Mouse (Mus musculus): ENCODE data around the gene Esd. TPM values are rescaled to one million over a fixed set of nuclear protein-coding genes. Genes with fewer than 3 reads are reported as not detected.

Esd gene
- total RNA-seq (2015) = 221 and 234 TPM in 2 replicates
- 209 and 248 TPM in 2 replicates for total RNA-seq (2017)

GRCm38 (mm10) chr14:74732079-74732783 lies at the start of gene Esd:
Gene Esd (plus strand): TSS chr14:74732297.
- peak; percentile 97 for ATAC-seq (replicated peaks; ENCODE audit: poor library complexity)

GRCm38 (mm10) chr14:74684298-74684978 lies 47.7 kb upstream of the Esd start:
- ATAC-seq (replicated peaks; ENCODE audit: poor library complexity) = peak; percentile 68

- ATAC-seq (replicated peaks; ENCODE audit: poor library complexity) = no peak
Observed at GRCm38 (mm10) chr14:74691963-74692362, 40.1 kb upstream of the Esd start.

GRCm38 (mm10) chr14:74696766-74697165 lies 35.3 kb upstream of the Esd start:
- ATAC-seq (replicated peaks; ENCODE audit: poor library complexity) = no peak

- no peak for ATAC-seq (replicated peaks; ENCODE audit: poor library complexity)
Observed at GRCm38 (mm10) chr14:74697432-74697831, 34.7 kb upstream of the Esd start.

- peak; percentile 63 for ATAC-seq (replicated peaks; ENCODE audit: poor library complexity)
Observed at GRCm38 (mm10) chr14:74699241-74699640, 32.9 kb upstream of the Esd start.

- peak; percentile 79 for ATAC-seq (replicated peaks; ENCODE audit: poor library complexity)
Observed at GRCm38 (mm10) chr14:74703930-74704329, 28.2 kb upstream of the Esd start.

GRCm38 (mm10) chr14:74709054-74709453 lies 23.0 kb upstream of the Esd start:
- ATAC-seq (replicated peaks; ENCODE audit: poor library complexity) = peak; percentile 95

- no peak for ATAC-seq (replicated peaks; ENCODE audit: poor library complexity)
Observed at GRCm38 (mm10) chr14:74723541-74723940, 8.6 kb upstream of the Esd start.

- ATAC-seq (replicated peaks; ENCODE audit: poor library complexity) = no peak
Observed at GRCm38 (mm10) chr14:74731221-74732078, 647 bp upstream of the Esd start.

- no peak for ATAC-seq (replicated peaks; ENCODE audit: poor library complexity)
Observed at GRCm38 (mm10) chr14:74733397-74733796, 1.3 kb downstream of the Esd start.

GRCm38 (mm10) chr14:74735471-74735870 lies 3.4 kb downstream of the Esd start:
- ATAC-seq (replicated peaks; ENCODE audit: poor library complexity) = no peak

GRCm38 (mm10) chr14:74736850-74737249 lies 4.8 kb downstream of the Esd start:
- no peak for ATAC-seq (replicated peaks; ENCODE audit: poor library complexity)

- ATAC-seq (replicated peaks; ENCODE audit: poor library complexity) = peak; percentile 98
Observed at GRCm38 (mm10) chr14:74764191-74764918, 32.3 kb downstream of the Esd start.

GRCm38 (mm10) chr14:74767892-74768291 lies 35.8 kb downstream of the Esd start:
- ATAC-seq (replicated peaks; ENCODE audit: poor library complexity) = no peak

GRCm38 (mm10) chr14:74774046-74774619 lies 42.0 kb downstream of the Esd start:
- ATAC-seq (replicated peaks; ENCODE audit: poor library complexity) = peak; percentile 76

GRCm38 (mm10) chr14:74784243-74784934 lies 52.3 kb downstream of the Esd start:
- no peak for ATAC-seq (replicated peaks; ENCODE audit: poor library complexity)

- no peak for ATAC-seq (replicated peaks; ENCODE audit: poor library complexity)
Observed at GRCm38 (mm10) chr14:74787717-74788116, 55.6 kb downstream of the Esd start.

GRCm38 (mm10) chr14:74788766-74789165 lies 56.7 kb downstream of the Esd start:
- ATAC-seq (replicated peaks; ENCODE audit: poor library complexity) = peak; percentile 26; the same call in 1 of the 2 replicates

GRCm38 (mm10) chr14:74790535-74790934 lies 58.4 kb downstream of the Esd start:
- no peak for ATAC-seq (replicated peaks; ENCODE audit: poor library complexity)
